Mouse (Mus musculus) T-helper 17 cell (primary cell): ENCODE data around the gene Rbx1.
"Not testable (repeated sequence)": the region's sequence is repeated elsewhere in the genome, so short reads cannot be mapped to it uniquely, and the experiment has no call there.

Source experiments
- in situ Hi-C, 2 experiments: fragments of 300-600 bp; cut with MboI, MseI; formaldehyde crosslinking; loops; 1 replicate in 1 of 2; 2 replicates in 1 of 2; pipeline ENCODE4 v1.15.1; 2025; ENCODE audit warnings: high pct_unique_total_duplicates in 2 of 2

Gene Rbx1

GRCm38 (mm10) chr15:81465901-81466737 lies at the start of gene Rbx1:
Gene Rbx1 (plus strand): TSS chr15:81466296.
- in situ Hi-C loops, result loop anchor here in 1 of 2 experiments (5.0 kb wide), 1 partner anchor 116 kb away; no protein-coding TSS in a partner anchor

- in situ Hi-C loops, result not testable (repeated sequence)
Measured at GRCm38 (mm10) chr15:81416763-81417310, 49.3 kb upstream of the Rbx1 start.

- in situ Hi-C loops, result no loop called here
Measured at GRCm38 (mm10) chr15:81418065-81418464, 48.0 kb upstream of the Rbx1 start.

- in situ Hi-C loops, result no loop called here
Measured at GRCm38 (mm10) chr15:81421454-81421853, 44.6 kb upstream of the Rbx1 start.

- in situ Hi-C loops, result no loop called here
Measured at GRCm38 (mm10) chr15:81422156-81422681, 43.9 kb upstream of the Rbx1 start.

- in situ Hi-C loops, result no loop called here
Measured at GRCm38 (mm10) chr15:81425311-81425710, 40.8 kb upstream of the Rbx1 start.

- in situ Hi-C loops, result no loop called here
Measured at GRCm38 (mm10) chr15:81427947-81428346, 38.1 kb upstream of the Rbx1 start.

GRCm38 (mm10) chr15:81431195-81431594 lies 34.9 kb upstream of the Rbx1 start:
- in situ Hi-C loops, result no loop called here

GRCm38 (mm10) chr15:81438345-81438744 lies 27.8 kb upstream of the Rbx1 start:
- in situ Hi-C loops, result no loop called here

GRCm38 (mm10) chr15:81439236-81439635 lies 26.9 kb upstream of the Rbx1 start:
- in situ Hi-C loops, result no loop called here

GRCm38 (mm10) chr15:81448463-81448862 lies 17.6 kb upstream of the Rbx1 start:
- in situ Hi-C loops, result no loop called here

GRCm38 (mm10) chr15:81461523-81461922 lies 4.6 kb upstream of the Rbx1 start:
- in situ Hi-C loops, result no loop called here

GRCm38 (mm10) chr15:81465016-81465660 lies 958 bp upstream of the Rbx1 start:
- in situ Hi-C loops, result loop anchor here in 1 of 2 experiments (5.0 kb wide), 1 partner anchor 117 kb away; no protein-coding TSS in a partner anchor

- in situ Hi-C loops, result loop anchor here in 1 of 2 experiments (5.0 kb wide), 1 partner anchor 116 kb away; no protein-coding TSS in a partner anchor
Measured at GRCm38 (mm10) chr15:81466738-81467113, 630 bp downstream of the Rbx1 start.

GRCm38 (mm10) chr15:81470735-81471134 lies 4.6 kb downstream of the Rbx1 start:
- in situ Hi-C loops, result no loop called here

GRCm38 (mm10) chr15:81472256-81472655 lies 6.2 kb downstream of the Rbx1 start:
- in situ Hi-C loops, result no loop called here

GRCm38 (mm10) chr15:81475654-81476053 lies 9.6 kb downstream of the Rbx1 start:
- in situ Hi-C loops, result no loop called here

- in situ Hi-C loops, result no loop called here
Measured at GRCm38 (mm10) chr15:81476597-81476996, 10.5 kb downstream of the Rbx1 start.

- in situ Hi-C loops, result loop anchor here (5.0 to 10.0 kb wide), 2 partner anchors 103 to 125 kb away; no protein-coding TSS in a partner anchor
Measured at GRCm38 (mm10) chr15:81479446-81480213, 13.5 kb downstream of the Rbx1 start.

GRCm38 (mm10) chr15:81480284-81480683 lies 14.2 kb downstream of the Rbx1 start:
- in situ Hi-C loops, result loop anchor here (5.0 to 10.0 kb wide), 2 partner anchors 102 to 125 kb away; no protein-coding TSS in a partner anchor

- in situ Hi-C loops, result loop anchor here (5.0 to 10.0 kb wide), 2 partner anchors 101 to 124 kb away; no protein-coding TSS in a partner anchor
Measured at GRCm38 (mm10) chr15:81480977-81481379, 14.9 kb downstream of the Rbx1 start.
